Mouse (Mus musculus) liver, embryonic 16.5 days (tissue): ENCODE measurements around the gene Vps8. TPM values are rescaled to one million over a fixed set of nuclear protein-coding genes. Genes with fewer than 3 reads are reported as not detected.

Experiments used
- ATAC-seq: fragments of 200-750 bp; cut with Nextera tagmentation; 2 replicates; pipeline ENCODE4 v1.8.0; 2017; ENCODE audit warnings: low read depth, mild to moderate bottlenecking, moderate number of reproducible peaks, moderate library complexity
- H3K27ac ChIP-seq: fragments of 300-500 bp; sonication (generic); 2 replicates; pipeline ENCODE4 v1.5.1; 2014; ENCODE audit warnings: mild to moderate bottlenecking, low read length
- H3K27me3 ChIP-seq: fragments of 300-500 bp; sonication (generic); 2 replicates; pipeline ENCODE4 v1.6.1; 2014; ENCODE audit warnings: low read depth, low read length, mixed read lengths; ENCODE audit not compliant: control insufficient read depth, insufficient read depth
- H3K36me3 ChIP-seq: fragments of 300-500 bp; sonication (generic); 2 replicates; pipeline ENCODE4 v1.6.1; 2014; ENCODE audit warnings: mild to moderate bottlenecking; ENCODE audit not compliant: control insufficient read depth, insufficient read depth
- H3K4me1 ChIP-seq: fragments of 300-500 bp; sonication (generic); 2 replicates; pipeline ENCODE4 v1.6.1; 2014; ENCODE audit warnings: low read depth, low read length, mixed read lengths; ENCODE audit not compliant: control insufficient read depth
- H3K4me2 ChIP-seq: fragments of 300-500 bp; sonication (generic); 2 replicates; pipeline ENCODE4 v1.6.1; 2014; ENCODE audit warnings: low read depth, low read length, mixed read lengths
- H3K4me3 ChIP-seq: fragments of 300-500 bp; sonication (generic); 2 replicates; pipeline ENCODE4 v1.5.1; 2014; ENCODE audit warnings: low read depth, mild to moderate bottlenecking, low read length
- H3K9ac ChIP-seq: fragments of 300-500 bp; sonication (generic); 2 replicates; pipeline ENCODE4 v1.6.1; 2014; ENCODE audit warnings: low read depth, low read length
- H3K9me3 ChIP-seq: fragments of 300-500 bp; sonication (generic); replicated peaks from 2 replicates; pipeline ENCODE4 v1.6.1; 2016; ENCODE audit warnings: low read length; ENCODE audit not compliant: control insufficient read depth
- WGBS: fragments of 180-500 bp; shearing (Covaris S2); extraction: QIAGEN DNeasy Blood & Tissue Kit; methylation state at CpG from one replicate; pipeline ENCODE4 v1.1.7; 2014; ENCODE audit not compliant: insufficient replicate concordance; 5-methylcytosine and 5-hydroxymethylcytosine counted together
- polyA plus RNA-seq: library from polyadenylated mRNA; unstranded; fragments of >200 nt; fragmentation: Nextera tagmentation; extraction: Ambion mirVana; gene quantifications from 2 replicates; pipeline ENCODE4 v1.2.1, GENCODE M21; 2015

Vps8 gene
- polyA plus RNA-seq, 1 experiment from 2014 or later, result 7.6 TPM

- no peak overlapping the region for H3K4me2 ChIP-seq
- 38% methylated on average over 3 of the region's 3 CpGs for WGBS
These were observed 9.1 kb upstream of the Vps8 start for GRCm38 (mm10) chr16:21413819-21414218.

GRCm38 (mm10) chr16:21415128-21415527 is 7.8 kb upstream of the Vps8 start:
- Histone ChIP-seq H3K4me2 (no peak overlapping the region), H3K9ac (no peak overlapping the region), H3K36me3 (no peaks in the 10 kb centered on the region), H3K4me3 (no peak overlapping the region), H3K27me3 (no peaks in the 10 kb centered on the region), H3K27ac (no peak overlapping the region), H3K4me1 (peaks cover 3% of the 10 kb centered on the region), H3K9me3 (no peaks in the 10 kb centered on the region)
- WGBS, result 78% methylated on average over 8 of the region's 8 CpGs
- ATAC-seq, result no peak

More at GRCm38 (mm10) chr16:21413819-21414218, 9.1 kb upstream of the Vps8 start:
- Histone ChIP-seq H3K27me3 (no peaks in the 10 kb centered on the region), H3K36me3 (no peaks in the 10 kb centered on the region), H3K27ac (no peak overlapping the region), H3K9me3 (no peaks in the 10 kb centered on the region), H3K4me3 (no peak overlapping the region), H3K9ac (no peak overlapping the region), H3K4me1 (peaks cover 3% of the 10 kb centered on the region)
- ATAC-seq, result no peak

GRCm38 (mm10) chr16:21418012-21418411 is 4.9 kb upstream of the Vps8 start:
- H3K9ac ChIP-seq, result no peak overlapping the region
- no peaks in the 10 kb centered on the region for H3K36me3 ChIP-seq
- peaks cover 3% of the 10 kb centered on the region for H3K4me1 ChIP-seq
- ATAC-seq, result no peak
- H3K4me3 ChIP-seq, result no peak overlapping the region
- no peaks in the 10 kb centered on the region for H3K9me3 ChIP-seq
- H3K4me2 ChIP-seq, result no peak overlapping the region
- H3K27me3 ChIP-seq, result no peaks in the 10 kb centered on the region
- WGBS, result 39% methylated on average over 5 of the region's 5 CpGs
- no peak overlapping the region for H3K27ac ChIP-seq

GRCm38 (mm10) chr16:21423546-21423910 is 610 bp downstream of the Vps8 start:
- H3K4me2 ChIP-seq, result peak overlapping the region; percentile 99
- peak overlapping the region; percentile 78 for H3K27ac ChIP-seq
- H3K9ac ChIP-seq, result peak overlapping the region; percentile 88
- WGBS, result 2% methylated on average over 10 of the region's 10 CpGs
- H3K4me3 ChIP-seq, result peak overlapping the region; percentile 88
- peaks cover 5% of the 10 kb centered on the region for H3K4me1 ChIP-seq
- ATAC-seq, result peak; percentile 44
- H3K36me3 ChIP-seq, result no peaks in the 10 kb centered on the region
- no peaks in the 10 kb centered on the region for H3K9me3 ChIP-seq
- no peaks in the 10 kb centered on the region for H3K27me3 ChIP-seq

- no peak for ATAC-seq
- 34% methylated on average over 5 of the region's 5 CpGs for WGBS
- Histone ChIP-seq H3K9ac (no peak overlapping the region), H3K4me1 (peaks cover 5% of the 10 kb centered on the region), H3K9me3 (peaks cover 2% of the 10 kb centered on the region), H3K4me2 (no peak overlapping the region), H3K4me3 (no peak overlapping the region), H3K36me3 (no peaks in the 10 kb centered on the region), H3K27ac (no peak overlapping the region), H3K27me3 (no peaks in the 10 kb centered on the region)
These were observed 5.2 kb downstream of the Vps8 start for GRCm38 (mm10) chr16:21428131-21428530.

GRCm38 (mm10) chr16:21430377-21431060 is 7.6 kb downstream of the Vps8 start:
- no peak overlapping the region for H3K4me2 ChIP-seq
- H3K4me1 ChIP-seq, result no peaks in the 10 kb centered on the region
- H3K9ac ChIP-seq, result no peak overlapping the region
- H3K27me3 ChIP-seq, result no peaks in the 10 kb centered on the region
- no peak overlapping the region for H3K4me3 ChIP-seq
- no peak for ATAC-seq
- 72% methylated on average over 2 of the region's 2 CpGs for WGBS
- H3K9me3 ChIP-seq, result peaks cover 2% of the 10 kb centered on the region
- no peaks in the 10 kb centered on the region for H3K36me3 ChIP-seq
- no peak overlapping the region for H3K27ac ChIP-seq

- no peak for ATAC-seq
- H3K27me3 ChIP-seq, result no peaks in the 10 kb centered on the region
- H3K36me3 ChIP-seq, result no peaks in the 10 kb centered on the region
- H3K4me3 ChIP-seq, result no peak overlapping the region
- peaks cover 2% of the 10 kb centered on the region for H3K9me3 ChIP-seq
- no peaks in the 10 kb centered on the region for H3K4me1 ChIP-seq
- no peak overlapping the region for H3K27ac ChIP-seq
- H3K9ac ChIP-seq, result no peak overlapping the region
- H3K4me2 ChIP-seq, result no peak overlapping the region
- 72% methylated on average over 3 of the region's 3 CpGs for WGBS
These were observed 8.7 kb downstream of the Vps8 start for GRCm38 (mm10) chr16:21431614-21432013.

GRCm38 (mm10) chr16:21433543-21433942 is 10.6 kb downstream of the Vps8 start:
- WGBS, result 40% methylated on average over 3 of the region's 3 CpGs

GRCm38 (mm10) chr16:21441012-21441411 is 18.1 kb downstream of the Vps8 start:
- Histone ChIP-seq H3K9ac (no peak overlapping the region), H3K9me3 (no peaks in the 10 kb centered on the region), H3K4me3 (no peak overlapping the region), H3K27ac (no peak overlapping the region), H3K36me3 (no peaks in the 10 kb centered on the region), H3K4me1 (no peaks in the 10 kb centered on the region), H3K27me3 (no peaks in the 10 kb centered on the region), H3K4me2 (no peak overlapping the region)
- no peak for ATAC-seq

More at GRCm38 (mm10) chr16:21433543-21433942, 10.6 kb downstream of the Vps8 start:
- ATAC-seq, result no peak
- no peak overlapping the region for H3K4me2 ChIP-seq
- no peak overlapping the region for H3K4me3 ChIP-seq
- no peak overlapping the region for H3K27ac ChIP-seq
- H3K9ac ChIP-seq, result no peak overlapping the region
- no peaks in the 10 kb centered on the region for H3K27me3 ChIP-seq
- peaks cover 2% of the 10 kb centered on the region for H3K9me3 ChIP-seq
- no peaks in the 10 kb centered on the region for H3K36me3 ChIP-seq
- no peaks in the 10 kb centered on the region for H3K4me1 ChIP-seq
